Mouse (Mus musculus) cerebellum, adult 2 months (tissue): Measurements from ENCODE around the gene Mdm2.

Experiments used
- CTCF ChIP-seq: fragments of 200-500 bp; IDR thresholded peaks from 2 replicates; pipeline ENCODE4 v1.5.1; 2011; ENCODE audit warnings: low read depth, mild to moderate bottlenecking, control low read depth, low read length, moderate library complexity, borderline replicate concordance; ENCODE audit not compliant: insufficient read depth
- POLR2A ChIP-seq: fragments of 200-500 bp; IDR thresholded peaks from 2 replicates; pipeline ENCODE4 v1.6.1; 2011; ENCODE audit warnings: low read length, control low read depth, borderline replicate concordance; ENCODE audit not compliant: insufficient read depth

GRCm38 (mm10) chr10:117657659-117658306 is 52.8 kb downstream of the Mdm2 start:
- TF ChIP-seq CTCF (no peak), POLR2A (no peak)
